Mouse (Mus musculus) spleen, postnatal 4 days (tissue): Measurements from ENCODE around the gene Lifr.

Experiments
- DNase-seq, 2 experiments: peaks; one replicate each; pipeline ENCODE4 v3.0.0; 2022; ENCODE audit warnings: low spot score in 2 of 2

Gene Lifr

DNA sequence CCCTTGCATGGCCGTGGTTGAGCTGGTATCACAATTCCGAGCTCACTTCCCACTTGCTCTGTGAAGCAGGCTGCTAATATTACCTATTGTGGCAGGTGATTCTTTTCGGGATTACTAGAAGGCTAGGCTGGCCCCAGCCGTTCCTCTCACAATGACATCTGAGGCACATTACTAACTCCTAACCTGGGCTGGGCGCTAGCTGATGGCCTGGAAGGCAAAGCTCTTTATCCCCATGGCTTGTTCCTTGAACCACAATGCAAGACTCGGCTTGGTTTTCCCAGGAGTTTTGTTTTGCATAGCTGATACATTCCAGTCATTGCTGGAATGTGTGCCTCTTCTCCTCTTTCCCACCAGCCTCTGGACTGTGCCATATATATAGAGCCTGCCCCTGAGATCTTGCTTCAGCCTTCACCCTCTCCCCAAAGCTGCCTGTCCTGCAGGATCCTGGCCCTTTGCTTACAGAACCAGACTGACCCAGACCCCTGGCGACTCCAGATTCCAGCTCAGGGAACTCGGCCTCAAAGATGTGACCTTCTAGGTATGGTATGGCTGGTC is at the start of gene Lifr:
Gene Lifr, plus strand, starts transcription at position 404 of the 555 bp plus-strand sequence.
- no peak for DNase-seq

DNA sequence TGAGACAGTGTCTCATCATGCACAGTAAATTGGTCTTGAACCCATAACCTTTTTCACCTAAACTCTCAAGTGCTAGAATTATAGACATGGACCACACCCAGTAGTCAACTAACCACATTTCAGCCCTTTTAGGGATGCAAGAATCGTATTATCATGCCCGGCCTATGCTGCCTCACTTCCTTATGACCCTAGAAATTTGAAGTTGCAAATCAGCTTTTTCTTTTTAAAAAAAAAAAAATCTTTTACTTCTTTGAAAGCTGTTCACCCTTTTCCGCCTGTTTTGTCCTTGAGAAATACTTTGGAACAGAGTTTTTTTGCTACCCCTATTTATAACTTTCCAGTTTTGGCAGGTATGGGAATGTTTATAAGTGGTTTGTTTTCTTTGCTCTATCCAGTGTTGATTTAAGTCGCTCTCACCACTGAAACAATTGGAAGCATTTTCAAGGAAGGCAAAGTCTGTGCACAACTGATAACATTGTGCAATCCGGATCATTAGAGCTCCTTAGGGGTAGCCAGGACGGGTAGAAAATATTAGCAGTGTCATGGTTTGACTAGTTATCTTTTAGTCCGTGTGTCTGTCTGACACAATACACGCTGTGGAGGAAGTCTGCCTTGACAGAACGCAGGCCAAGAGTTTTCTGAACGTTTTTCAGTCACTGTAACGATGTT is 46.2 kb upstream of the Lifr start:
- DNase-seq: no peak

DNA sequence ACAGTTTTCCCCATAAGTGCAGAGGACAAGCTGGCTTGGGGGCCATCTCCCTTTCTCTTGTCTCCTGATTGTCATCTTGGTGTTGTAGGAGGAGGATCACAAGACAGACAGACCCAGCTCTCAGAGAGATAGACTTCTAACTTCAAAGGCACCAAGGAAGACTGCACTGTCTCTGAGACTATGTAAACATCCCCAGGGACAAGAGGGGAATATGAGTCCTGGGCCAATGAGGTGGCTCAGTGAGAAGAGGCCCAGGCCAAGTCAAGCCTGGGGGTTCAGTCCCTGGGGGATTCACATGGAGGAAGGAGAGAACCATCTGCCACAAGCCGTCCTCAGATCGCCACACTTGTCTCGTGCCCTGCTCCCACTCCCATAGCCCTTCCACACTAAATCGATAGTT is 45.4 kb upstream of the Lifr start:
- no peak for DNase-seq

DNA sequence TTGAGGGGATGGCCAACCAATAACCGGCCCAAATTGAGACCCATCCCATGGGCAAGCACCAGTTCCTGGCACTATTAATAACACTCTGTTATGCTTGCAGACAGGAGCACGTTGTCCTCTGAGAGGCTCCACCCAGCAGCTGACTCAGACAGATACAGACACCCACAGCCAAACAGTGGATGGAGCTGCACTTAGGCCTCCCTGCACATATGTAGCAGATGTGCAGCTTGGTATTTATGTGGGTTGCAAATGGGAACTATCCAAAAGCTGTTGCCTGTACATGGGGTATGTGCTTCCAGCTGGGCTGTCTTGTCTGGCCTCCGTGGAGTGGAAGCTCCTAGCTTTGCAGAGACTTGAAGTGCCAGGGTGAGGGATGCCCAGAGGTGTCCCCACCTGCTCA is 42.5 kb upstream of the Lifr start:
- DNase-seq: no peak

DNA sequence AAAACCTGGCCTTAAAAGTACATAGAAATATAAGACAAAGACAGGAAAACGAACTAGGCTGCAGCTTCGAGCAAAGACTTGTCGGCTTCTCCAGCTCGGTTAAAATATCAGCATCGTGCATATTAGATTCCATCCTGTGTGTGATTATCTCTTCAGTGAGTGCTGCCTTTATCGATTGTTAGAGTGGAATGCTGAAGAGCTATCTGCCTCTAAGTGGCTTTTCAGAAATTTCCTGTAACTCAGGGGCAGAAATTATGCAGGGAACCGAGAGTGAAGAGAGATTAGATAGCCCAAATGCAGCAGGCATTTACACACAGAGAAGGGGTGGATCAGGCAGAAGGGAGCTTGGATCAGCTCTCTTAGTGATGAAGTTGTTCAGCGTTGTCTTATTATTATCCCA is 41.5 kb upstream of the Lifr start:
- DNase-seq: no peak

DNA sequence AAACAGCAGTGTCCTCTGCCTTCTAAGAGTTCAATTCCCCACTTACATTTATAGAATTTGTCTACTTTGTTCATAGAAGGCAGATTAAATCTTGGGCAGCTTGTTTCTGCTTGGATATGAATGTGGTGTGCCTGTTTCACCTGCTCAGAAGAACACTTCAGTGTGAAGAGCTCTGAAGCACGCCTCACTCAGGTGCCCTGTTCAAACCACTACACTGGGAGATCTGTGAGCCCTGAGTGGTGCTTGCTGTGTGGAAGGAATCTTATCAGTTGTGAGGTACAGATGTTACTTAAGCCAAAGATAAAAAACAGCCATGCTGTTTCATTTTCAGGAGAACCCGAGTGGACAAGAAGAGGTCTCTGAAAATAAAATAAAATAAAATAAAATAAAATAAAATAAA is 38.7 kb upstream of the Lifr start:
- DNase-seq: no peak

DNA sequence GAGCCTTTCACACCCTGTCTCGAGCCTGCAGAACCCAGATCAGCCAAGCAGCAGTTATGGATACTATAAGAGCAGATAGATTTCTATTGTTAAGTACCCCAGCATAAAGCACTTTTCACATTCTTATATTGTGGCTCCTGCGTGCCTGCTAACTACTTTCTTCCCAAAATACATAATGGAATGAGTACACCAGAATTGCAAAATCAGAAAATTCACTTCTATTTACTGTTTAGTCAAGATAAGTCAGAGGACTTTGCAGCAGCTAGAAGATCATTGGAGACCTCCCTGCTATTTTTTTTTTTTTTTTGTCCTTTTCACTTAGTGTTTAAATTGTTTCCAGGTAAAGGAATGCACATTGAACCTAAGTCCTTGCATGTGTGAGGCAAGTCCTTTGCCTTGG is 38.3 kb upstream of the Lifr start:
- DNase-seq: no peak

DNA sequence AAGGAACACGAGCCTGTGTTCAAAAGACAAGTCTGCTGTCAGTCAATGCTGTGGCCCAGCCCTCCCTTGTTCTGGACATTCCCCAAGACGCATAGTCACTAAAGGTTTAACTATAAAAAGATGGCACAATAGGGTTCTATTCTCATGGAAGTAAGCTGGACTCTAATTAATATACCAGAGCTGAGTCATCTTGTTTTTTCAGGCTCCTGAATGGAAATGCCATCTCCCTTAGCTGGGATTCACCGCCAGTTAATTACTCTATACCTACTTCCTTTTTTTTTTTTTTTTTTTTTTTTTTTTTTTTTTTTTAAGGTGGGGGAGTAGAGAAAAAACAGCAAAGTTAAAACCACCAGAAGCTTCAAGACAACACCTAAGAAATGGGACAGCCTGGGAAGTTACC is 33.6 kb upstream of the Lifr start:
- DNase-seq: no peak

DNA sequence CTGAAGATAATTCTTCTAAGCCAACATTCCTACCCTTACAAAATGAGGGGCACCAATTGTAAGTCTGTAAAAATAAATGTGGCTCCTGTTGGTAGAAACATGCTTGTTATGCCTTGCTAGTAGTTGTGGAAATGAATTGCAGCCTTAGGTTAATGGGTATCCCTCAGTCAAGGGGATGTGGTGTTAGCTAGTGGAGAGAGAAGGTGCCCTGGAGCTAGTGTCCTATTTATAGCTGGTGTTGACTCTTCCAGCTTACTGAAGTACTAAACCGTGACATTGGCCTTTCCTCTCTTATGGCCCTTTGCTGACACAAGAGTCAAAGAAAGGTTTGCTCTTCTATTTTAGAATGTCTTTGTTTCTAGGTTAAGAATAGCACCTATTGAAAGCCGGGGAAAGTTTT is 29.9 kb upstream of the Lifr start:
- no peak for DNase-seq

DNA sequence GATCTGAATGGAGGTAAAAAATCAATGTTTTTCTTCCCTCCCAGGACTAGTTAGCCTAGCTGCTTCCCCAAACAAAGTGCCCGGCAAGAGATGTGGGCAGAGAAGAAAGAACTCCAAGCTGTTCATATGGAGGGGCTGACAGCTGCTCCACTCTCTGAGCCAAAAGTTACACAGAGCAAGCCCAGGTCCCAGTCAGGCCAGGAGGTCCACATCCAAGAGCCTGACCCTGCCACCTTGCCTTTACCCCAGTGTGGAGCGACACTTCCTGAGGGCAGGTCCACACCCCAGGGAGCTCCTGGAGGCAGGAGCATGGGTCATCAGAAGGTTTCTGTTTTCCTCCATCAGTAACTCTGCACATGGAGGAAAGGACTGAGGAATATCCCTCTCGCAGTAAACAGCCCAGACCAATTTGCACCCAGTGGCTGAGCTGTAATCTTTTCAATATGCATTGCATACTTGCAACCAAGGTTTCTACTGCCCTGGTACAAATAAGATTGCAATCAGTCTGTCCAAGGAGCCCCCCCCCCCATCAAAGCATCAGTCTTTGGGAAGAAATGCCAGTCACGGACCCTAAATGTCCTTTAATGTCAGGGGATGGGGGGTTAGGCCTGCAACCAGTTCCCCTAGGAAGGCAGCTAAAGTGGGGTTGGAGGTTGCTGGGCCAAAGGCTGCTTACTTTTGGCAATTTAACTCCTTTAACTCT is 28.3 kb upstream of the Lifr start:
- no peak for DNase-seq

DNA sequence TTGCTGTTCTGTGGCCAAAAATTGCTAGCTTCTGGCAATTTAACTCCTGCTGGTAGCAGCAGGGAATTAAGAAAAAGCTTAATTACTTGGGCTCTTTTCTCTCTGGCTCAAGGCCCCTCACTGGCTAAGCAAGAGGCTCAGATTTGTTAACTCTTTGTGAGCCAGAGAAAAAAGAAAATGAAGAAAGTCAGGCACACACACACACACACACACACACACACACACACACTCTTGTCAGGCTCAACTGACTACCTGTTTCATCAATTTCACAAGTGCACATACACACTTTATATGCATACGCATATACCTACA is 27.8 kb upstream of the Lifr start:
- DNase-seq: no peak

DNA sequence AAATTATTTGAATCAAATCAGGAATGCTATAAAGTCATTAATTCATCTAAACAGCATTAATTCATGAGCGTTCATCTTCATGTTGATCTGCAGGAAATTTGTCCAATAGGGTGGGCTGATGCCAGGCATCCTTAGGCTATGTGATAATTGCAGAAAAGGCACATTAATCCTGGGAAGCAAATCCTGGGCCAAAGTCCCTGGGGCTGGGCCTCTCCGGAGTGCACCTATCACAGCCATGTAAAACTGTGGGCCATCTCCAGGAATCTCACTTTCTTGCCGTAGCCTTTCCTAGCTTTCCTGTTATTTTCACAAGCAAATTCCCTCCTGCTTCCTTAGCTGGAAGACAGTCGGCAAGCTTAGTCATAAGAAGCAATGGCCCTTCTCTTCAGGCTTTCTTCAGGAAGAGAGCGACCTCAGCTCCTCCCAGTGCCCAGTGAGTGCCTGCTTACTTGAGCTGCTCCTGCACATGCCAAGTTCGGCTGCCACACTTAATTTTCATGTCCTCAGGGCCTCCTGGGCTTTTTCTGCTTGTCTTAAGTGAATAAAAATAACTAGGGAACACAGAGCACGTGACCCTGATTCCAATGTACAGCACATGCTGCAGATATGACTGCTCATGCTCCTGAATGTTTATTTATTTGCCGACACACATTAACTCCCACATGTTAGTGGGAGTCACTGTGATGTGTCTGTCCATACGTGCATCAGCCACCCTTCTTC is 26.7 kb upstream of the Lifr start:
- no peak for DNase-seq

DNA sequence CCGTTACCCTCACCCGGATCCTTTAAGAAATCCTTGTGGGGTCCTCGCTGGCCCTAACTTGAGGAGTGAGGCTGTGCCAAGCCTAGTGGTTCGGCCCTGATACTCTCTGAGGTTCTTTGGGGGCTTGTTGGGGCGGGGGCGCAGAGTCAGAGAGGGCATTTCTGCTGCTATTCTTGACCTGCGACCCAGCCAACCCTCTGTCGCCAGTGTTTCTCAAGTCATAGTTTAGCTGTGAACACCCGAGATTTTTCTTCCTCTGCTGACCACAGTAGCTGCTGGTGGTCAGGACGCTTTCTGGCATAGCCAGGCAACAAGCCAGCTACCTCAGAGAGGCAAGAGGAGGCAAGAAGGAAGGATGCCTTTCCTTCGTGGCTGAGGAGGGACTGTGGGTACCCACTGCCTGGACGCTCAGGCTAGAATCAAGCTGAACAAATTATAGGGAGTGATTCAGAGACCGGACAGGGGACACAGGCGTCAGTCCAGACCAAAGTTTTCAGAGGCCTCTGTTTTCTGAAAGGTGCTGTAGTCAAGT is 25.4 kb upstream of the Lifr start:
- no peak for DNase-seq

DNA sequence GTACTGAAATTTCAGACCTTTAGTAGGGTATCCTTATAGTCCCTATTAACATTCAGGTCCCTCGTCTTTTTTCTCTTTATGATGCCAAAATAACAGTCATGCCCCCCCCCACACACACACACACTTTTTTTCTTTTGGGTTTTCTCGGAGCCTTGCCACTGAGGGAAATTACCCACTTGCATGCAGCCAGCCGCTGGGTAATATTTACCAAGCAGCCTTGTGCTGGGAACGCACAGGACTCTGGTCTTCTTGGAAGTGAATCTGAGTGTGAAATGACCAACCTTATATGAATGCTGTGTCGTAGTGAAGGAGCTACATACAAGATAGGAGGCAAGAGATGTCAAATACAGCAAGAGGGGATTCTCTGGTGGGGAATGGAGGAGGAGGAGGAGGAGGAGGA is 24.8 kb upstream of the Lifr start:
- DNase-seq: no peak

DNA sequence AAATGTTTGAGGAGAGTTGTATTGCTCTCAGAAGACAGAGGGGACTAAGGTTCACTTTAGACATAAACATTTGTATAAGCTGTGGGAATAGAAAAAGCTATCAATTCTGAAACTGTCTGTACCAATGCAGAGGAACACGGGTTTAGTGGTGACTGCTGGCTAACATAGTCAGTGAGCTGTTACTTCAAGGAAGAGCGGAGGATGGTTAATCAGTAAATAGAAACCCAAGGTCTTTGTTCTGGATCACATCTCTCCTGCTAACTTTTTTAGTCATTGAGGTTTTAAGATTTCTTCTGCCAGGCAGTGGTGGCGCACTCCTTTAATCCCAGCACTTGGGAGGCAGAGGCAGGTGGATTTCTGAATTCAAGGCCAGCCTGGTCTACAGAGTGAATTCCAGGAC is 23.7 kb upstream of the Lifr start:
- DNase-seq: no peak

DNA sequence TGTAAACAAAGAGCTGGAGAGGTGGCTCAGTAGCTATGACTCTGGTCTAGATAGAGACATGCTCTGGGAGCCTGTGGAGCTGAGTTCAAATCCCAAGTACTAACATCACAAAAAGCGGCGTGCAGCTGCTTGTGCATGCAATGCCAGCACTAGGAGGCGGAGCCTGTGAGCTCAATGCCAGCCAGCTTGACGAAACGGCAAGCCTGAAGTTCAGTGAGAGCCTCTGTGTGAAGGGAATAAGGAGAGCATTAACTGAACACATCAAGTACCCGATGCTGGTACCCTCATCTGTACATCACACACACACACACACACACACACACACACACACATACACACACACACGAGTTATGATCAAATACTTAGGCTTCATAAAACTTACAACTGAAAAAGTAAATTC is 21.0 kb upstream of the Lifr start:
- DNase-seq: no peak

DNA sequence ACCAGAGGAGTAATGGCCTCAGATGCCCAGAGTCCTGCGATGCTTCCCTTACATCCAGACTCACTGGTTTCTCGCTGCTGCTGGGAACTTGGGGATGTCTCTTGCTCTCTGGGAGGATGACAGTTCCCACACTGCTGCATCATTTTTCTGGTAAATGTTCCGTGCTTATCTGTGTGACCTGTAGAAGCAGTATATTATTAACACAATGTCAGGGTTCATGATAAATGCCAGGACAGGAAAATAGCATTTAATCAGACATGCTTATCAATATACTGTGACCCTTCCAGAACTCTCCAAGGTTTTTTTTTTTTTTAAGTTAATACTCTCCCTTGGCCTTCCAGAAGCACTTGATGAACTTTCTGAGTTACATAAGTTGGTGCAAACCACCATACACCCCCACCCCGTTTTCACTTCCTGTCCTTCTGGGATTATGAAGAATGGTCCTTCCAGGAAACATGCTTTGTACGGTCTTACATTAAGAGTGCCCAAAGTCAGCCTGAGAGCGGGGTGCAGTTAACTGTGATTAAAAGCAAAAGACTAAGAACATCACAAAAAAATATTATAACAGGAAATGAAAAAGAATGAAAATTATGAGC is 20.1 kb upstream of the Lifr start:
- DNase-seq: no peak

DNA sequence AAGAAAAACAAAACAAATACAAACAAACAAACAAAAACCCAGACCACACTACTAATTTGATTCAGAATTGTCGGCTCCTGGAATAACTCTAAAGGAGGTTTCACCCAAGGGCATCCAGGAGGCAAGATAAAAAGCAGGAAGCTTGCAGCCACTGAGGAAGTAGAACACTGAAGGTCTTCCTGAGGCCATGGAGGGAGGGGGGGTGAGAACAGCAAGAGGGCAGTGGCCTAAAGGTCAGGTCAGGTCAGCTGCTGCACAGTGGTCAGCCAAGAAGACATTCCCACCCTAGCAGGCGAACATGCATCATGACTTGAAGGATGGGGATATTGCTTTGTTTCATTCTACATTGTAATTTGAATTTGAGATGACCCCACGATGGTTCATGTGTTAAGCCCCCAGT is 17.1 kb upstream of the Lifr start:
- no peak for DNase-seq

DNA sequence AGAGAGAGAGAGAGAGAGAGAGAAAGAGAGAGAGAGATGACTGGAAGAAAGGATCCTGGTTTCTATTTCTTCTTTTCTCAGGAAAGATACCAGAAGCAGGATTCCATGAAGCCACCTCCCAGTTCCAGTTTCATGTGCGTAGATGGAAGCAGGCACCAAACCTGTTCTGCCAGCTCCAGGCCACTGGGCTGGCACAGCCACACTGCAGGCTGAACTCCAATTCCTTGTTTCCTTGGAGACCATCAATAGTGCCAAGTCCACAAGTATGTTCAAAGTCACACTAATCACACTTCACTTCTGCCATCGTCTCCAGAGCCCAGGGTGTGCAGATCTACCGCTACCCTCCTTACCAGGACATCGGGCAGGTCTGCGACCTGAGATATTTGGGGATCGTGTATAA is 15.2 kb upstream of the Lifr start:
- no peak for DNase-seq

DNA sequence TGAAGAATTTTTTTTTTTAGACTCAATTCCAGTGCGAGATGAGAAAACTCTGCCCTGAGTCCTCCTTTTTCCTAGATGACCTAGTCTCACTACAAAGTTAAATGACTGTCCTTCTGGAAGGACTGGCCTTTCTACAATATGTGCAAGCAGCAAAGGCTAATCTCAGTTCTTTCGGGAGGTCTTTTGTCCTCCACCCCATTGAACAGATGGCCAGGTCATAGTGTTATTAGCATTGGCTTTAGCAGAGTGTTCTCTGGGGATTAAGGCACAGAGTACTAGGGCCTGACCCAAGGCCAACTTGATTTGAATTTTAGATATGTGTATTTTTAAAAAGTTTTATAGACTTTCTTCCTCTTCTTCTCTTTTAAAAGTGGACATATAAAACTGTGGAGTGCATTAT is 12.1 kb upstream of the Lifr start:
- no peak for DNase-seq

DNA sequence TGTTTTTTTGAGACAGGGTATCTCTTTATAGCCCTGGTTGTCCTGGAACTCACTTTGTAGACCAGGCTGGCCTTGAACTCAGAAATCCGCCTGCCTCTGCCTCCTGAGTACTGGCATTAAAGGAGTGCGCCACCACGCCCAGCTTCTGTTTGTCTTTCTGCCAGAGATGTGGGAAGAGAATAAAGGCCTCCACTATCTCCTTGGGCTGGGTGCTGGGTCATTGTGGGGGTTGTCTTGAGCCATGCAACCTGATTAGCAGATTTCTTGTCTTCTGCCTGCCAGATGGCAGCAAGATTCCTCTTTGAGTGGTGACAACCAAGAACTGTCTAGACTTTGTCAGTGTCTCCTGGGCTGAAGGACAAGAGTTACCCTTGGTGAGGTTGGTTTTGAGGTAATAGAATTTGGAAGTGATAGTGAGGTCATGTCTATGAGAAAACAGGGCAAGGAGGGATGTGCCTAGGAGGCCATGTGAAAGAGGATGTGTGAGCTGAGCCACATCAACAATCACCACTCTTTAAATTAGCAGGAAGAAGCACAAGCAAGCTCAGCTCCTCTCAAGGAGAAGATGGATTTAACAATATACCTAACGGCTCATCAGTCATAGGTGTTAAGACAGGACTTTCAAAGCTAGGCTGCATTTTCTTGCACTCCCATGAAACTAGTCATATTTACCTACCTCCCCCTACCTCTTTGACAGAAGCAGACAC is 10.6 kb upstream of the Lifr start:
- DNase-seq: no peak
